Mouse (Mus musculus): ENCODE data around the gene Nkx3-2. TPM values are rescaled to one million over a fixed set of nuclear protein-coding genes. Genes with fewer than 3 reads are reported as not detected.

Gene Nkx3-2
- polyA plus RNA-seq, 1 experiment from 2014 or later, result not detected

DNA sequence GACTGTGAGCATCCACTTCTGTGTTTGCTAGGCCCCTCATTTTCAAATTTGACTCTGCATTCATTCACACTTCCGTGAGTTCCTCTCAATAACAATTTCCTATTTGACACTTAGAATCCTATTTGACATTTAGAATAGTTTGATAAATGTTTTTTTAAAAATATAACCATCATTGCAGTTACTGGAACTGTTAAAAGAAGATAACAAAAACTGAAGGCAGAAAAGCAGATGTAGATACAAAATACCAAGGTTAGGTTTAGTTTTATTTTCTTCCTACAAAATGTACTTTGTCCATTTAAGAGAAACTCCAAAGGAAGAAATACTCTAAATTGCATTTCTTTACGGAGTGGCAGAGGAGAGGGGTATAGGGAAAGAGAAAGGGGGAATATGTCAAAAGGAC lies 37.3 kb upstream of the Nkx3-2 start:
- Histone ChIP-seq H3K9ac (ENCODE audit: low read length) (no peak overlapping the region), H3K4me3 (ENCODE audit: control insufficient read depth in 1 of 2, insufficient read depth in 1 of 2, low read depth in 1 of 2, low read length in 2 of 2) (no peak overlapping the region), H3K4me2 (ENCODE audit: low read length) (no peak overlapping the region), H3K9me3 (ENCODE audit: control insufficient read depth, low read length) (no peaks in the 10 kb centered on the region), H3K36me3 (ENCODE audit: control insufficient read depth, insufficient read depth, low read length) (peaks cover 66% of the 10 kb centered on the region), H3K4me1 (ENCODE audit: control insufficient read depth in 2 of 2, insufficient read depth in 2 of 2, low read length in 2 of 2) (no peaks in the 10 kb centered on the region), H3K27ac (replicated peaks in 1 of 2; ENCODE audit: control insufficient read depth in 1 of 2, insufficient read depth in 1 of 2, low read depth in 2 of 2, low read length in 2 of 2) (no peak overlapping the region), H3K27me3 (ENCODE audit: control insufficient read depth, insufficient read depth, low read length) (no peaks in the 10 kb centered on the region)
- ATAC-seq (ENCODE audit: insufficient number of reproducible peaks, insufficient read depth, low FRiP score, low read depth), result no peak
- WGBS, result 96% methylated on average over 2 of the region's 2 CpGs

GRCm38 (mm10) chr5:41794434-41794833 lies 30.1 kb upstream of the Nkx3-2 start:
- H3K36me3 ChIP-seq (ENCODE audit: control insufficient read depth, insufficient read depth, low read length), result peaks cover 76% of the 10 kb centered on the region
- no peaks in the 10 kb centered on the region for H3K27me3 ChIP-seq (ENCODE audit: control insufficient read depth, insufficient read depth, low read length)
- H3K9me3 ChIP-seq (ENCODE audit: control insufficient read depth, low read length), result no peaks in the 10 kb centered on the region
- no peak overlapping the region for H3K27ac ChIP-seq (replicated peaks in 1 of 2; ENCODE audit: control insufficient read depth in 1 of 2, insufficient read depth in 1 of 2, low read depth in 2 of 2, low read length in 2 of 2)
- no peaks in the 10 kb centered on the region for H3K4me1 ChIP-seq (ENCODE audit: control insufficient read depth in 2 of 2, insufficient read depth in 2 of 2, low read length in 2 of 2)
- no peak overlapping the region for H3K9ac ChIP-seq (ENCODE audit: low read length)
- ATAC-seq (ENCODE audit: insufficient number of reproducible peaks, insufficient read depth, low FRiP score, low read depth), result no peak
- H3K4me2 ChIP-seq (ENCODE audit: low read length), result no peak overlapping the region
- H3K4me3 ChIP-seq (ENCODE audit: control insufficient read depth in 1 of 2, insufficient read depth in 1 of 2, low read depth in 1 of 2, low read length in 2 of 2), result no peak overlapping the region

DNA sequence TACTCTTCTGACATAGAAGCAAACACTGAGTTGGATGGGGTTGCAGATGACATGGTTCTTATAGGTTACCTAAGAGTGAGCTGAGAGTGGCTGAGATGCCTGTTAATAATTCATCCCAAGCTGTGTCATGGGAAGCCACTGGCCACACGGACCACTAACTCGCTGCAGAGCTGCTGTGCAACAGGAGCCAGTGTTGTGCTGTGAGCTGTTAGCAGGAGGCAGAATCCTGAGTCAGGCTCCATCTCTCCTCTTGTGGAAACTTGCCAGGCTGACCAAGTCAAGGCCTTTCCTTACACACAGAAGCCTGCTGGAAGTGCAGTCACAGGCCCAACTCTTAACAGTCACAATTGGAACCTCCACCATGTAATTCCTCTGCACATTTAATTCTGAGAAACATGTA lies 26.2 kb upstream of the Nkx3-2 start:
- no peaks in the 10 kb centered on the region for H3K9me3 ChIP-seq (ENCODE audit: control insufficient read depth, low read length)
- H3K27ac ChIP-seq (replicated peaks in 1 of 2; ENCODE audit: control insufficient read depth in 1 of 2, insufficient read depth in 1 of 2, low read depth in 2 of 2, low read length in 2 of 2), result no peak overlapping the region
- H3K4me1 ChIP-seq (ENCODE audit: control insufficient read depth in 2 of 2, insufficient read depth in 2 of 2, low read length in 2 of 2), result no peaks in the 10 kb centered on the region
- H3K27me3 ChIP-seq (ENCODE audit: control insufficient read depth, insufficient read depth, low read length), result no peaks in the 10 kb centered on the region
- ATAC-seq (ENCODE audit: insufficient number of reproducible peaks, insufficient read depth, low FRiP score, low read depth), result no peak
- H3K9ac ChIP-seq (ENCODE audit: low read length), result no peak overlapping the region
- no peak overlapping the region for H3K4me3 ChIP-seq (ENCODE audit: control insufficient read depth in 1 of 2, insufficient read depth in 1 of 2, low read depth in 1 of 2, low read length in 2 of 2)
- peaks cover 92% of the 10 kb centered on the region for H3K36me3 ChIP-seq (ENCODE audit: control insufficient read depth, insufficient read depth, low read length)
- H3K4me2 ChIP-seq (ENCODE audit: low read length), result no peak overlapping the region
- WGBS, result 91% methylated on average over 2 of the region's 2 CpGs

- H3K4me2 ChIP-seq (ENCODE audit: low read length), result no peak overlapping the region
- ATAC-seq (ENCODE audit: insufficient number of reproducible peaks, insufficient read depth, low FRiP score, low read depth), result no peak
- no peaks in the 10 kb centered on the region for H3K4me1 ChIP-seq (ENCODE audit: control insufficient read depth in 2 of 2, insufficient read depth in 2 of 2, low read length in 2 of 2)
- peaks cover 82% of the 10 kb centered on the region for H3K36me3 ChIP-seq (ENCODE audit: control insufficient read depth, insufficient read depth, low read length)
- 76% methylated on average over 6 of the region's 6 CpGs for WGBS
- no peaks in the 10 kb centered on the region for H3K27me3 ChIP-seq (ENCODE audit: control insufficient read depth, insufficient read depth, low read length)
- H3K9ac ChIP-seq (ENCODE audit: low read length), result no peak overlapping the region
- no peaks in the 10 kb centered on the region for H3K9me3 ChIP-seq (ENCODE audit: control insufficient read depth, low read length)
- H3K27ac ChIP-seq (replicated peaks in 1 of 2; ENCODE audit: control insufficient read depth in 1 of 2, insufficient read depth in 1 of 2, low read depth in 2 of 2, low read length in 2 of 2), result no peak overlapping the region
- H3K4me3 ChIP-seq (ENCODE audit: control insufficient read depth in 1 of 2, insufficient read depth in 1 of 2, low read depth in 1 of 2, low read length in 2 of 2), result no peak overlapping the region
Measured at GRCm38 (mm10) chr5:41788877-41789276, 24.6 kb upstream of the Nkx3-2 start.

GRCm38 (mm10) chr5:41781890-41782289 lies 17.6 kb upstream of the Nkx3-2 start:
- H3K36me3 ChIP-seq (ENCODE audit: control insufficient read depth, insufficient read depth, low read length), result peaks cover 17% of the 10 kb centered on the region
- H3K27ac ChIP-seq (replicated peaks in 1 of 2; ENCODE audit: control insufficient read depth in 1 of 2, insufficient read depth in 1 of 2, low read depth in 2 of 2, low read length in 2 of 2), result no peak overlapping the region
- no peaks in the 10 kb centered on the region for H3K4me1 ChIP-seq (ENCODE audit: control insufficient read depth in 2 of 2, insufficient read depth in 2 of 2, low read length in 2 of 2)
- H3K9me3 ChIP-seq (ENCODE audit: control insufficient read depth, low read length), result no peaks in the 10 kb centered on the region
- no peak for ATAC-seq (ENCODE audit: insufficient number of reproducible peaks, insufficient read depth, low FRiP score, low read depth)
- no peak overlapping the region for H3K4me3 ChIP-seq (ENCODE audit: control insufficient read depth in 1 of 2, insufficient read depth in 1 of 2, low read depth in 1 of 2, low read length in 2 of 2)
- H3K27me3 ChIP-seq (ENCODE audit: control insufficient read depth, insufficient read depth, low read length), result no peaks in the 10 kb centered on the region
- H3K4me2 ChIP-seq (ENCODE audit: low read length), result no peak overlapping the region
- H3K9ac ChIP-seq (ENCODE audit: low read length), result no peak overlapping the region
- WGBS, result 84% methylated on average over 5 of the region's 5 CpGs

GRCm38 (mm10) chr5:41780026-41780425 lies 15.7 kb upstream of the Nkx3-2 start:
- Histone ChIP-seq H3K4me2 (ENCODE audit: low read length) (no peak overlapping the region), H3K27ac (replicated peaks in 1 of 2; ENCODE audit: control insufficient read depth in 1 of 2, insufficient read depth in 1 of 2, low read depth in 2 of 2, low read length in 2 of 2) (no peak overlapping the region), H3K9me3 (ENCODE audit: control insufficient read depth, low read length) (no peaks in the 10 kb centered on the region), H3K9ac (ENCODE audit: low read length) (no peak overlapping the region), H3K36me3 (ENCODE audit: control insufficient read depth, insufficient read depth, low read length) (no peaks in the 10 kb centered on the region), H3K4me1 (ENCODE audit: control insufficient read depth in 2 of 2, insufficient read depth in 2 of 2, low read length in 2 of 2) (no peaks in the 10 kb centered on the region), H3K4me3 (ENCODE audit: control insufficient read depth in 1 of 2, insufficient read depth in 1 of 2, low read depth in 1 of 2, low read length in 2 of 2) (no peak overlapping the region), H3K27me3 (ENCODE audit: control insufficient read depth, insufficient read depth, low read length) (no peaks in the 10 kb centered on the region)
- no peak for ATAC-seq (ENCODE audit: insufficient number of reproducible peaks, insufficient read depth, low FRiP score, low read depth)
- 68% methylated on average over 3 of the region's 3 CpGs for WGBS

GRCm38 (mm10) chr5:41775728-41776127 lies 11.4 kb upstream of the Nkx3-2 start:
- H3K4me1 ChIP-seq (ENCODE audit: control insufficient read depth in 2 of 2, insufficient read depth in 2 of 2, low read length in 2 of 2), result no peaks in the 10 kb centered on the region
- no peak for ATAC-seq (ENCODE audit: insufficient number of reproducible peaks, insufficient read depth, low FRiP score, low read depth)
- H3K36me3 ChIP-seq (ENCODE audit: control insufficient read depth, insufficient read depth, low read length), result no peaks in the 10 kb centered on the region
- 61% methylated on average over 6 of the region's 6 CpGs for WGBS
- H3K4me2 ChIP-seq (ENCODE audit: low read length), result no peak overlapping the region
- H3K27me3 ChIP-seq (ENCODE audit: control insufficient read depth, insufficient read depth, low read length), result no peaks in the 10 kb centered on the region
- no peak overlapping the region for H3K4me3 ChIP-seq (ENCODE audit: control insufficient read depth in 1 of 2, insufficient read depth in 1 of 2, low read depth in 1 of 2, low read length in 2 of 2)
- H3K9me3 ChIP-seq (ENCODE audit: control insufficient read depth, low read length), result no peaks in the 10 kb centered on the region
- no peak overlapping the region for H3K9ac ChIP-seq (ENCODE audit: low read length)
- H3K27ac ChIP-seq (replicated peaks in 1 of 2; ENCODE audit: control insufficient read depth in 1 of 2, insufficient read depth in 1 of 2, low read depth in 2 of 2, low read length in 2 of 2), result no peak overlapping the region

- H3K36me3 ChIP-seq (ENCODE audit: control insufficient read depth, insufficient read depth, low read length), result no peaks in the 10 kb centered on the region
- no peak overlapping the region for H3K9ac ChIP-seq (ENCODE audit: low read length)
- no peak for ATAC-seq (ENCODE audit: insufficient number of reproducible peaks, insufficient read depth, low FRiP score, low read depth)
- H3K9me3 ChIP-seq (ENCODE audit: control insufficient read depth, low read length), result no peaks in the 10 kb centered on the region
- H3K27me3 ChIP-seq (ENCODE audit: control insufficient read depth, insufficient read depth, low read length), result no peaks in the 10 kb centered on the region
- no peak overlapping the region for H3K27ac ChIP-seq (replicated peaks in 1 of 2; ENCODE audit: control insufficient read depth in 1 of 2, insufficient read depth in 1 of 2, low read depth in 2 of 2, low read length in 2 of 2)
- WGBS, result 81% methylated on average over 3 of the region's 3 CpGs
- H3K4me2 ChIP-seq (ENCODE audit: low read length), result no peak overlapping the region
- no peak overlapping the region for H3K4me3 ChIP-seq (ENCODE audit: control insufficient read depth in 1 of 2, insufficient read depth in 1 of 2, low read depth in 1 of 2, low read length in 2 of 2)
- no peaks in the 10 kb centered on the region for H3K4me1 ChIP-seq (ENCODE audit: control insufficient read depth in 2 of 2, insufficient read depth in 2 of 2, low read length in 2 of 2)
Measured at GRCm38 (mm10) chr5:41775273-41775672, 11.0 kb upstream of the Nkx3-2 start.
